Mouse (Mus musculus) layer of hippocampus, adult 8-10 months (tissue): ENCODE results near the gene Gm3317. TPM values are rescaled to one million over a fixed set of nuclear protein-coding genes. Genes with fewer than 3 reads are reported as not detected.
"Not testable (repeated sequence)": the region's sequence is repeated elsewhere in the genome, so short reads cannot be mapped to it uniquely, and the experiment has no call there.

Experiments used
- DNase-seq, 2 experiments: peaks; one replicate each; pipeline ENCODE4 v3.0.0; 2022; ENCODE audit warnings: low spot score in 2 of 2
- total RNA-seq, 4 experiments: library from RNA; stranded (reverse); gene quantifications; 2 replicates each; pipeline ENCODE4 v1.2.4; 2022

Gene Gm3317
- total RNA-seq, result not detected

- DNase-seq, result not testable (repeated sequence)
These were observed at the start of gene Gm3317 for GRCm38 (mm10) chr14:5164235-5164634. Gene Gm3317 (plus strand): TSS chr14:5164535.

- DNase-seq, result not testable (repeated sequence)
These were observed 33.1 kb upstream of the Gm3317 start, which contains the start of gene Gm8279 for GRCm38 (mm10) chr14:5131219-5131618. Gene Gm8279 (plus strand): TSS chr14:5131519.

GRCm38 (mm10) chr14:5185493-5185892 is 21.2 kb downstream of the Gm3317 start, which contains the start of gene Gm8271:
Gene Gm8271 (plus strand): TSS chr14:5185793.
- DNase-seq, result not testable (repeated sequence)

Other genes starting within 250 kb of the Gm3317 start
- not detected for gene Gm8297, start 180.6 kb upstream of the Gm3317 start, total RNA-seq
- 1 to 10 TPM in 1 of 4 experiments, not detected in 3; 2.0 TPM for gene Gm3298, start 148.6 kb upstream of the Gm3317 start, total RNA-seq
- not detected for gene 4930555G01Rik, start 113.9 kb upstream of the Gm3317 start, total RNA-seq
- gene Gm8281, start 93.5 kb upstream of the Gm3317 start, total RNA-seq, result 1 to 10 TPM; 1.8 to 2.7 (median 2.3) TPM
- gene Gm8279, start 33.0 kb upstream of the Gm3317 start, total RNA-seq, result not detected
- not detected for gene Gm8271, start 21.3 kb downstream of the Gm3317 start, total RNA-seq
- under 1 TPM in 1 of 4 experiments, not detected in 3; 0.49 TPM for gene Gm3526, start 96.0 kb downstream of the Gm3317 start, total RNA-seq
- not detected for gene Gm3542, start 170.4 kb downstream of the Gm3317 start, total RNA-seq
- not detected for gene Gm3500, start 224.5 kb downstream of the Gm3317 start, total RNA-seq